Mouse (Mus musculus) liver, embryonic 14 days (tissue): ENCODE measurements around the gene Vmn2r77. TPM values are rescaled to one million over a fixed set of nuclear protein-coding genes. Genes with fewer than 3 reads are reported as not detected.

ENCODE experiments used
- polyA plus RNA-seq: library from polyadenylated mRNA; depleted of rRNA; stranded (reverse); fragments of >200 nt; gene quantifications from 2 replicates; pipeline ENCODE4 v1.2.3, GENCODE M21; 2012; rRNA removed

The Vmn2r77 gene
- not detected in 2 replicates for polyA plus RNA-seq

GRCm38 (mm10) chr7:86794727-86795126, at the start of gene Vmn2r77:
Gene Vmn2r77 (plus strand): TSS chr7:86795027.

GRCm38 (mm10) chr7:86775617-86776325, 19.1 kb upstream of the Vmn2r77 start, which contains the start of gene Folh1:
Gene Folh1 (minus strand): TSS chr7:86775943.

Other genes starting within 250 kb of the Vmn2r77 start
- not detected in 2 replicates for gene Olfr295, start 211.2 kb upstream of the Vmn2r77 start, polyA plus RNA-seq
- gene Olfr294, start 178.4 kb upstream of the Vmn2r77 start, polyA plus RNA-seq, result not detected in 2 replicates
- gene Olfr293, start 146.0 kb upstream of the Vmn2r77 start, polyA plus RNA-seq, result not detected in 2 replicates
- gene Olfr292, start 106.7 kb upstream of the Vmn2r77 start, polyA plus RNA-seq, result not detected in 2 replicates
- not detected in 2 replicates for gene Folh1, start 19.1 kb upstream of the Vmn2r77 start, polyA plus RNA-seq
- not detected in 2 replicates for gene Vmn2r78, start 120.1 kb downstream of the Vmn2r77 start, polyA plus RNA-seq
- gene Vmn2r79, start 201.1 kb downstream of the Vmn2r77 start, polyA plus RNA-seq, result not detected in 2 replicates